Mouse (Mus musculus) fibroblast of lung, adult 2 months (primary cell): ENCODE measurements around the gene Zfpm1.

ENCODE experiments used
- DNase-seq: peaks from one replicate; pipeline ENCODE4 v3.0.0-alpha.2; 2011; ENCODE audit warnings: low read depth

Gene Zfpm1

GRCm38 (mm10) chr8:122276308-122276707 is 5.6 kb upstream of the Zfpm1 start:
- no peak for DNase-seq

- no peak for DNase-seq
Measured at GRCm38 (mm10) chr8:122277204-122277995, 4.5 kb upstream of the Zfpm1 start.

- DNase-seq: no peak
Measured at GRCm38 (mm10) chr8:122280156-122280555, 1.8 kb upstream of the Zfpm1 start.

- DNase-seq: peak; percentile 37
Measured at GRCm38 (mm10) chr8:122280588-122281316, 1.2 kb upstream of the Zfpm1 start.

- DNase-seq: peak; percentile 95
Measured at GRCm38 (mm10) chr8:122281317-122282034, 465 bp upstream of the Zfpm1 start.

GRCm38 (mm10) chr8:122282501-122283355 is 787 bp downstream of the Zfpm1 start:
- no peak for DNase-seq

GRCm38 (mm10) chr8:122283356-122284202 is 1.6 kb downstream of the Zfpm1 start:
- no peak for DNase-seq

GRCm38 (mm10) chr8:122284203-122284658 is 2.3 kb downstream of the Zfpm1 start:
- DNase-seq: no peak

GRCm38 (mm10) chr8:122284659-122285261 is 2.8 kb downstream of the Zfpm1 start:
- no peak for DNase-seq

- DNase-seq: no peak
Measured at GRCm38 (mm10) chr8:122285727-122286126, 3.8 kb downstream of the Zfpm1 start.

GRCm38 (mm10) chr8:122286899-122287298 is 5.0 kb downstream of the Zfpm1 start:
- no peak for DNase-seq

GRCm38 (mm10) chr8:122287742-122288141 is 5.8 kb downstream of the Zfpm1 start:
- DNase-seq: no peak

GRCm38 (mm10) chr8:122288344-122288743 is 6.4 kb downstream of the Zfpm1 start:
- no peak for DNase-seq

- no peak for DNase-seq
Measured at GRCm38 (mm10) chr8:122291075-122291474, 9.1 kb downstream of the Zfpm1 start.

- no peak for DNase-seq
Measured at GRCm38 (mm10) chr8:122291549-122291948, 9.6 kb downstream of the Zfpm1 start.

GRCm38 (mm10) chr8:122293484-122293883 is 11.5 kb downstream of the Zfpm1 start:
- DNase-seq: no peak

GRCm38 (mm10) chr8:122294273-122294683 is 12.3 kb downstream of the Zfpm1 start:
- DNase-seq: peak; percentile 50

GRCm38 (mm10) chr8:122295389-122295788 is 13.4 kb downstream of the Zfpm1 start:
- no peak for DNase-seq

- no peak for DNase-seq
Measured at GRCm38 (mm10) chr8:122296173-122297001, 14.4 kb downstream of the Zfpm1 start.
